Mouse (Mus musculus) ES-E14 (cell line): ENCODE results near the gene Toe1. TPM values are rescaled to one million over a fixed set of nuclear protein-coding genes. Genes with fewer than 3 reads are reported as not detected.

Source experiments
- DNase-seq: peaks from one replicate; pipeline ENCODE4 v3.0.0-alpha.2; 2013; ENCODE audit warnings: low read depth, low spot score
- H3K27ac ChIP-seq: 2 replicates; pipeline ENCODE4 v1.5.1; 2012; ENCODE audit warnings: low read depth, mild to moderate bottlenecking, low read length, moderate library complexity, mixed read lengths; ENCODE audit not compliant: poor library complexity, insufficient read depth, severe bottlenecking
- H3K36me3 ChIP-seq: 2 replicates; pipeline ENCODE4 v1.6.1; 2012; ENCODE audit warnings: mild to moderate bottlenecking, low read length, moderate library complexity, mixed read lengths; ENCODE audit not compliant: control insufficient read depth, poor library complexity, insufficient read depth, severe bottlenecking
- H3K4me1 ChIP-seq, 2 experiments: fragments of 150-350 bp in 1 of 2; sonication (generic) in 1 of 2; 2 replicates each; pipeline ENCODE4 v1.6.1; 2012; ENCODE audit warnings: low read length in 2 of 2, mild to moderate bottlenecking in 1 of 2, mixed read lengths in 1 of 2; ENCODE audit not compliant: control insufficient read depth in 2 of 2, insufficient read depth in 2 of 2, poor library complexity in 1 of 2
- H3K4me3 ChIP-seq, 2 experiments: fragments of 150-350 bp in 1 of 2; sonication (generic) in 1 of 2; 2 replicates each; pipeline ENCODE4 v1.5.1; 2012; ENCODE audit warnings: low read length in 2 of 2, low read depth in 1 of 2, mild to moderate bottlenecking in 1 of 2, mixed read lengths in 1 of 2; ENCODE audit not compliant: insufficient read depth in 1 of 2, poor library complexity in 1 of 2, severe bottlenecking in 1 of 2
- H3K9ac ChIP-seq: 2 replicates; pipeline ENCODE4 v1.6.1; 2012; ENCODE audit warnings: low read depth, mild to moderate bottlenecking, low read length, mixed read lengths; ENCODE audit not compliant: poor library complexity, insufficient read depth, severe bottlenecking
- H3K9me3 ChIP-seq: fragments of 150-350 bp; sonication (generic); 2 replicates; pipeline ENCODE4 v1.6.1; 2012; ENCODE audit warnings: low read depth, mild to moderate bottlenecking, low read length; ENCODE audit not compliant: control insufficient read depth, insufficient read depth
- CHD2 ChIP-seq: IDR thresholded peaks from 2 replicates; pipeline ENCODE4 v1.6.1; 2014; ENCODE audit warnings: mild to moderate bottlenecking, low read depth, low read length, inconsistent platforms
- HCFC1 ChIP-seq: IDR thresholded peaks from 2 replicates; pipeline ENCODE4 v1.6.1; 2012; ENCODE audit warnings: low read length, inconsistent platforms, borderline replicate concordance; ENCODE audit not compliant: insufficient read depth
- MAFK ChIP-seq: IDR thresholded peaks from 2 replicates; pipeline ENCODE4 v1.6.1; 2014; ENCODE audit warnings: mild to moderate bottlenecking, low read depth, low read length, inconsistent platforms; ENCODE audit not compliant: insufficient read depth
- ZC3H11A ChIP-seq: IDR thresholded peaks from 2 replicates; pipeline ENCODE4 v1.6.1; 2012; ENCODE audit warnings: low read depth, mild to moderate bottlenecking, inconsistent platforms, low read length, borderline replicate concordance
- ZNF384 ChIP-seq: IDR thresholded peaks from 2 replicates; pipeline ENCODE4 v1.6.1; 2012; ENCODE audit warnings: low read depth, low read length, inconsistent platforms
- in situ Hi-C, 2 experiments: fragments of 600-800 bp; cut with MboI; formaldehyde crosslinking; loops; one replicate each; pipeline ENCODE4 v1.15.1; 2025; ENCODE audit warnings: low sequenced_read_pairs in 2 of 2, inconsistent platforms in 1 of 2; ENCODE audit not compliant: unreplicated experiment in 2 of 2
- total RNA-seq: library from RNA; depleted of rRNA; stranded (reverse); fragments of 300-350 nt; gene quantifications from 2 replicates; pipeline ENCODE4 v1.2.3, GENCODE M21; 2012

Toe1 gene
- total RNA-seq, 1 experiment, result 47.4 TPM

DNA sequence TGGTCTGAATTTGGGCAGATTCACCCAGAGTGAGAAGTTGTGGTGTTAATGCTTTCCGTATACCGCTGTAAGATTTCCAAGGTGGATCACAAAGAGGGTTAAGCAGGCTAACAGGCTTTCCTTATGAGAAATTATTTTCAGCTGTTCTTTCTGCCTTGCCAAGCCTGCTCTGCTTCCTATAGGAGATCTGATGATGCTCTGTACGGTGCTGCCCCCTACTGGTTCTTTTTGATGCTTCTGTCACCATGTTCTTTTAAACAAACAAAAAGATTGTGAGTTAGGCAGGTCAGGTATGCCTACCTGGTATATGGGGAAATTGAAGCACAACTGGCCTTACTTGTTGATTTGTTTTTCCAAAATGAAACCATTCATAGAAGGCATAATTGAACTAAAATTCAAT lies 18.5 kb downstream of the Toe1 start:
- in situ Hi-C loops, result loop anchor here (5.0 to 10.0 kb wide), 2 partner anchors 72 to 74 kb away; no protein-coding TSS in a partner anchor
- peak; percentile 86 for DNase-seq

DNA sequence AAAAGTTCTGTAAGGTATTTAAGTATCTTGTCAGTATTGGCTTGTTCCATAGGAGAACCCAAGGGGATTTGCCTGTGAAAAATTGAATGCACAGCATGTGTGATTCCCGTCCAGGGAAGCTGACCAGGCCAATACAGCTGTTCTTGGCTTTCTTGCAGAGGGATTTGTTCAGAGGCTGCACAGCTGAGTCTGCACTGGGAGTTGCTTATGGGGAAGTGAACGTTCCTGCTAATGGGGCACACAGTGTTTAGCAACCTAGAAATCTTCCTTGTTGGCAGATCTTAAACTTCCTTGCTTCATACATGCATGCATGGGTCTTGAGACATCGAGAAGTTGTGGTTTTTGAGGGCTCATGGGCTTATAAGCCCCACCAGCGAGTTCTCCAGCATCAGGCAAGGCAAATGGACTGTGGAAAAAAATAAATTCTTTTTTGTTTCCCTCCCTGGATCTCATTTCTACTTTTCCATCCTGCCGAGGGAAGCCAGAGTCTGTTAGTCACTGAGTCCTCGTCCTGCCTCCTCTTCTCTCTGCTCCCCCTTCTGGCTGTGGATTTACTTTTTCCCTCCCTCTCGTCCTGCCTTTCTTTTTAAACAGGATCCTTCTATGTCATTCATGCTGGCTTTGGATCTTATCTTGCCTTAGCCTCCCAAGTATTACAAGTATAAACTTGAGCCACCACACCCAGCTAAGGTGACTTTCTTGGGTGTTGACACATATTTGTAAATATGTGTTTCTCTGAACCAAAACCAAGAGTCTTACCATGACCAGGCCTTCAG lies 19.3 kb downstream of the Toe1 start:
- Histone ChIP-seq H3K9ac (no peak overlapping the region), H3K36me3 (no peaks in the 10 kb centered on the region), H3K9me3 (no peaks in the 10 kb centered on the region), H3K4me3 (no peak overlapping the region), H3K27ac (no peak overlapping the region), H3K4me1 (peaks cover 3 to 6% of the 10 kb centered on the region in 2 experiments)
- in situ Hi-C loops, result loop anchor here (5.0 to 10.0 kb wide), 2 partner anchors 71 to 73 kb away; no protein-coding TSS in a partner anchor
- DNase-seq, result no peak
- no peak for TF ChIP-seq ZC3H11A
- TF ChIP-seq CHD2, result no peak
- no peak for TF ChIP-seq HCFC1
- no peak for TF ChIP-seq MAFK
- no peak for TF ChIP-seq ZNF384

More for the DNA sequence above, 18.5 kb downstream of the Toe1 start:
- Histone ChIP-seq H3K4me3 (no peak overlapping the region), H3K9ac (no peak overlapping the region), H3K36me3 (no peaks in the 10 kb centered on the region), H3K27ac (no peak overlapping the region), H3K9me3 (no peaks in the 10 kb centered on the region), H3K4me1 (peaks cover 0 to 2% of the 10 kb centered on the region in 2 experiments; a peak in 2 of 4 replicates)
- TF ChIP-seq ZC3H11A, result 0 out of 2 replicates have a peak, but pooled peaks have one; percentile 39
- TF ChIP-seq HCFC1, result no peak

- in situ Hi-C loops, result loop anchor here (5.0 to 10.0 kb wide), 2 partner anchors 69 to 72 kb away; no protein-coding TSS in a partner anchor
- H3K9ac ChIP-seq, result no peak overlapping the region
- TF ChIP-seq ZC3H11A (0 out of 2 replicates have a peak, but pooled peaks have one; percentile 30), HCFC1 (no peak)
- no peaks in the 10 kb centered on the region for H3K9me3 ChIP-seq
- no peak for DNase-seq
- H3K36me3 ChIP-seq, result no peaks in the 10 kb centered on the region
- no peak overlapping the region for H3K4me3 ChIP-seq
- no peak overlapping the region for H3K27ac ChIP-seq
- H3K4me1 ChIP-seq, result peaks cover 9% of the 10 kb centered on the region in 2 experiments
These were observed 20.9 kb downstream of the Toe1 start for GRCm38 (mm10) chr4:116786587-116786986.

- H3K4me1 ChIP-seq, result peaks cover 17% of the 10 kb centered on the region in 2 experiments
- in situ Hi-C loops, result loop anchor here in 1 of 2 experiments (10.0 kb wide), 1 partner anchor 67 kb away; no protein-coding TSS in a partner anchor
- no peaks in the 10 kb centered on the region for H3K9me3 ChIP-seq
- no peak overlapping the region for H3K9ac ChIP-seq
- peak overlapping the region; percentile 95; the same call in 1 of the 2 replicates for H3K27ac ChIP-seq
- H3K36me3 ChIP-seq, result no peaks in the 10 kb centered on the region
- no peak overlapping the region for H3K4me3 ChIP-seq
- TF ChIP-seq MAFK (no peak), ZC3H11A (no peak), CHD2 (no peak), HCFC1 (no peak), ZNF384 (no peak)
- DNase-seq, result peak; percentile 43
These were observed 25.3 kb downstream of the Toe1 start for GRCm38 (mm10) chr4:116782171-116782570.
